Mouse (Mus musculus) left cerebral cortex, postnatal 4 days (tissue): ENCODE data around the gene Nodal. TPM values are rescaled to one million over a fixed set of nuclear protein-coding genes. Genes with fewer than 3 reads are reported as not detected.

Experiments
- DNase-seq: peaks from one replicate; pipeline ENCODE4 v3.0.0-alpha.2; 2022
- intact Hi-C: fragments of 180-260 bp; cut with DNase I; formaldehyde crosslinking; loops from one replicate; pipeline ENCODE4 v1.15.1; 2025
- total RNA-seq, 2 experiments: library from RNA; stranded (reverse); gene quantifications; 2 replicates each; pipeline ENCODE4 v1.2.3; 2021

The Nodal gene
- total RNA-seq, 2 experiments from 2014 or later = 0.18 TPM; not detected in 1

- no peak for DNase-seq
- intact Hi-C loops = no loop called here
These were observed 56.6 kb downstream of the Nodal start for GRCm38 (mm10) chr10:61474344-61474743.

Other genes with a start within 250 kb of the Nodal start
- under 1 TPM; 0.54 to 0.56 TPM for gene Tbata, start 246.0 kb upstream of the Nodal start, total RNA-seq
- 1 to 10 TPM; 1.0 to 1.5 TPM for gene Adamts14, start 144.5 kb upstream of the Nodal start, total RNA-seq
- not detected for gene Prf1, start 120.1 kb upstream of the Nodal start, total RNA-seq
- gene Pald1, start 34.4 kb upstream of the Nodal start, total RNA-seq = 10 to 100 TPM; 22.8 to 25.8 TPM
- gene Eif4ebp2, start 34.7 kb downstream of the Nodal start, total RNA-seq = 10 to 100 TPM; 68.6 to 71.7 TPM
- gene Lrrc20, start 57.8 kb downstream of the Nodal start, total RNA-seq = 10 to 100 TPM; 20.0 to 22.1 TPM
- 1 to 10 TPM; 1.4 to 2.4 TPM for gene Npffr1, start 177.5 kb downstream of the Nodal start, total RNA-seq
- 100 to 1,000 TPM; 126 to 138 TPM for gene Ppa1, start 230.6 kb downstream of the Nodal start, total RNA-seq